Mouse (Mus musculus): ENCODE measurements around the gene Sun5.

Sun5 gene

DNA sequence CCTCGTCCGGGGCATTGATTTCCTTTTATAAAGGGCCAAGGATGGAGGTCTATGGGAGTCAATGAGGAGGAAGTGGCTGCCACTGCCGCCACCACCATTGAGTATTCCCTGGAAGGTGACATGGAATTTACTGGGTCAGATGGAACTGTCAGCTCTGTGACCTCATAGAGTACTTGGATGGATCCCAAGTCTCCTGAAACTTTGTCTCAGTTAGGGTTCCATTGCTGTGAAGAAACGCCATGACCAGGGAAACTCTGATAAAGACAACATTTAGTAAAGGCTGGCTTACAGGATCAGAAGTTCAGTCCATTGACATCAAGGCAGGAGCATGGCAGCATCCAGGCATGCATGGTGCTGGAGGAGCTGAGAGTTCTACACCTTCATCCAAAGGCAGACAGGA, at the start of gene Sun5:
Gene Sun5 (minus strand): TSS at position 101 of the 400 bp plus-strand sequence.
- in situ Hi-C loops (cut with MboI; ENCODE audit: low pct_unique_long_range_greater_than_20kb in 1 of 2, low sequenced_read_pairs in 2 of 2, unreplicated experiment in 1 of 2): no loop called here

DNA sequence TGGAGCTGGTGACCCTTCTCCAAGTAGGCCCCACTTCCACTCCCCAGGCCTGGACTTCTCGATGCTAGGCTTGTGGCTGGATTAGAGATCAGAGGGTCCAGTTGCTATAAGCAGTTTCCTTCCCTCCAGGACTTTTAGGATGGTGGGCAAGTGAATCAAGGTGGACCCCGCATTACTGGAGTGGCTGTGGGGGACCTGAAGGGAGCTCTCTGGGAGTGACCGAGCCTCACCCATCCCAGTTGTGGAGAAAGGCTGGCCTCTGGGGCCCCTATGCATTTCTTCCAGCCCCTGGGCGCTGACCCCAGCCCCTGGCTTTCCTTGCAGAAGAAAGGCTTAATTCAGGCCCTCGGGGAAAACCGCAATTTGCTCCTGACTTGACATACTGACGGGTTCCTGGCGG, 47.0 kb upstream of the Sun5 start, which contains the start of gene Bpifb3:
Gene Bpifb3 (plus strand): TSS at position 301 of the 400 bp plus-strand sequence.
- in situ Hi-C loops (cut with MboI; ENCODE audit: low pct_unique_long_range_greater_than_20kb in 1 of 2, low sequenced_read_pairs in 2 of 2, unreplicated experiment in 1 of 2): no loop called here

DNA sequence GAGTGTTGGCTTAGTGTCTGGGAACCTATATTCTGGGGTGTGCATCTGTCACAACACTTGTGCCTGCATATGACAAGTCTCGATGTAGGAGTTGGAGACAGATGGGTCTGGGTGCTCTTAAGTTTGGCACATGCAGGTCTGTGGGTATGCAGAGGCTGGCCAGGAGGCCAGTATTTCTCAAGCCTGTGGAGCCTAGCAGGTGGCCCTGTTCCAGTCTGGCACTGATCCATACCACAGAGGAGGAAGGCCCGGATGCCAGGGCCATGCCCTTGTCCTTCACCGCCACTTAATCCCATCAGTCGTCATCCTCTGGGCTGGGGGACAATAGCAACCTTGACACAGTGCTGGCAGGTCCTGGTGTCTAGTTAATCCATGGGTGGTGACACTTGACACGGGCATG, 43.3 kb upstream of the Sun5 start:
- in situ Hi-C loops (cut with MboI; ENCODE audit: low pct_unique_long_range_greater_than_20kb in 1 of 2, low sequenced_read_pairs in 2 of 2, unreplicated experiment in 1 of 2): no loop called here

DNA sequence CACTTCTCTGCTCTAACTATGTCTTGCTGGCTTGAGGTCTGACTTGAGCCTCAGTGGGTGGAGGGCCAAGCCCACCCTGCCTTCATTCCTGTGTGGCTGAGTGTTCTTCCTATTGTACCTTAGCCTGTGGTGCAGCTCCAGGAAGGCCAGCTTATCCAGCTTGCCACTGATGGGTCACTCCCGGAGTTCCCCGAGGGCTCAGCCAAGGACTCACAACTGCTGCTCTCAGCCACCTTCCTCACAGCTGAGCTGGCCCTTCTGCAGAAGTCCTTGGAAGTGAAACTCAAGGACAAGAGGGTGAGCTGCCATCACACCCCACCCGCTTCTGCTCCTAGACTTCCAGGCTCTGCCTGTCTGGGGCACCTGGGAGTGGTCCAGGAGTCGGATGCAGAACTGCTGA, 35.7 kb upstream of the Sun5 start:
- in situ Hi-C loops (cut with MboI; ENCODE audit: low pct_unique_long_range_greater_than_20kb in 1 of 2, low sequenced_read_pairs in 2 of 2, unreplicated experiment in 1 of 2): no loop called here

DNA sequence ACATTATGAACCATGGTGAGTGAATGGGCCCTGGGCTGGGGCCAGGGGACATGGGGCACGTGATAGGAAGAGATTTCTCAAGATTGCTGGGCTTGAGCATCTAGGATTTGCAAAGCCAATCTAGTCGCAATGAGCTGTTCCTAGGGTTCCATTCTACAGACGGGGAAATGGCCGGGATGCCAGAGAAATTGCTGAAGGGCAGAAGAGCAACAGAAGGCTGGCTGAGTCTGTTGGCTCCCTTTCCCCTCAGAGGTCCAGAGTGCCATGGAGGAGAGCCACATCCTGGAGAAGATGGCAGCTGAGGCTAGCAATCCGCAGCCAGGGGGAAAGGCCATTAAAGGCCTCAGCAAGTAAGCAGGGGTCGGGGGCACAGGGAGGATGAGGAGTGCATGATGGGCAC, 31.8 kb upstream of the Sun5 start:
- in situ Hi-C loops (cut with MboI; ENCODE audit: low pct_unique_long_range_greater_than_20kb in 1 of 2, low sequenced_read_pairs in 2 of 2, unreplicated experiment in 1 of 2): no loop called here

DNA sequence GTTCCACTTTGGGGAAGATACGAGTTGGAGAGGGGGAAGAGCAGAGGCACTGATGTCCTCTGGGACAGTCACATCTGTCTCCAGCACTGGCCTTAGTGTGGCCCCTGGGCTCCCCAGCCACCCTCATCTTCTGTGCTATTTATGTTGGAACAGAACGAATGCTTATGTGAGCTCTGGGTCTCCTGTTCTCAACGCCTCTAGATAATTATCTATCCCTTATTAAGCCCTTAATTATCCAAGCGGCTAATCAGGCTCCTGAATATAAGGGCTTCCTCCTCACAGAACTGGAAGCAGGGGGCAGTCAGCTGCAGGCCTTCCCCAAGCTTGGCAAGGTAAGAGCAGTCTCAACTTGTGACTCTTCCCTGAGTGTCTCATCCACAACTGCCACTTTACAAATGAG, 29.2 kb upstream of the Sun5 start, which contains the start of gene Bpifb6:
Gene Bpifb6 (plus strand): TSS at position 301 of the 400 bp plus-strand sequence.
- in situ Hi-C loops (cut with MboI; ENCODE audit: low pct_unique_long_range_greater_than_20kb in 1 of 2, low sequenced_read_pairs in 2 of 2, unreplicated experiment in 1 of 2): no loop called here

DNA sequence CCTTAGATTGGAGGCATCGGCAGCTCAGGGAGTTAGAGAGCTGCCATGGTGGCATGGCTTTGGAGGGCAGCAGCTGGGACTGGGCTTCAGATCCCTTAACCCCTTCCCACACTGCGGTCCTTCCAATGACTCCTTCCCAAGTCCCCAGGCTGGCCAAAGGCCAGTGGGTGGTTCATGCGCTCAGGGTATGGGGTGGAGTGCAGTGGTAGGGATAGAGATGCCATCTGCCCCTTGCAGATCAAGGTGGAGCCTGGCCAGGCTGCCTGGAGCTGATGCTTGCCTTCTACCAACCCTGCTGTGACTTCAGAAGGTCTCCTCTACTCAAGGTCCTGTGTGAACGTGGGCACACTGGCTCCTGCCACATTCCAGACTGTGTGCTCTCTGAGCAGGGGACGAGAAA, 28.2 kb upstream of the Sun5 start:
- in situ Hi-C loops (cut with MboI; ENCODE audit: low pct_unique_long_range_greater_than_20kb in 1 of 2, low sequenced_read_pairs in 2 of 2, unreplicated experiment in 1 of 2): no loop called here

DNA sequence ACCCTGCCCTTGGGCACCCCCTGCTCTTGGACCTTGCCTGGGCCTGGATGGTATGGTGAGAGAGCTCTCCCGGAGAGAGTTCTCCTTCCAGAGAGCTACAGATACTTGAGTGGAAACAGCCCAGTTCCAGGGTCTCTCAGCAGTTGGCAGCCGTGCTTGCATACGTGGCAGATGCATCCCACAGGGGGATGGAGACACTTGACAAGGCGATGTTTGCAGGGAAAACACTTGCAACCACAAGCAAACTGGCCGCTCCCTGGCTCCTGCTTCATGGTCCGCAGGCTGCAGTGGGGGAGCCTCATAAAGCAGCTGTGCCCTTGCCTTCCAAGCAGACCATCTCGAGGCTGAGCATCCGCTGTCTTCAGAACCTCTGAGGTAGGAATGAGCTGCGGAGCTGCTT, 3.9 kb upstream of the Sun5 start, which contains the start of gene Bpifb2:
Gene Bpifb2 (plus strand): TSS at position 301 of the 400 bp plus-strand sequence.
- in situ Hi-C loops (cut with MboI; ENCODE audit: low pct_unique_long_range_greater_than_20kb in 1 of 2, low sequenced_read_pairs in 2 of 2, unreplicated experiment in 1 of 2): no loop called here

DNA sequence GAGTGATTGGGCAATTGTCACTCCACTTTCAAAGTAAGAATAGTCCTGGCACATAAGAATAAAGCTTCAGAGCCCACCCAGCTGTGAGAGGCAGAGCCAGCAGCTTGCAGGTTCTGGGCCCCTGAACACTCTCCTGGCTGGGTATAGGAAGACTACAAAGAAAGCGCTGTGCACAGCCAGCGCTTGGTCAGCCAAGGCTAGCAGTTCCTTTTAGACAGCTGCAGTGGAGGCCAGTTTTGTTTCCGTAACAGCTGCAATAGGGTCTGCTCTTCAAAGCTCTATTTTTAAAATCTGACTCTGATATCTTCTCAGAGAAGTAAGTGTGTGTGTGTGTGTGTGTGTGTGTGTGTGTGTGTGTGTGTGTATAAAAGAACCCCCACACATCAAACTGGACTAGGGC, 8.9 kb downstream of the Sun5 start:
- in situ Hi-C loops (cut with MboI; ENCODE audit: low pct_unique_long_range_greater_than_20kb in 1 of 2, low sequenced_read_pairs in 2 of 2, unreplicated experiment in 1 of 2): no loop called here

DNA sequence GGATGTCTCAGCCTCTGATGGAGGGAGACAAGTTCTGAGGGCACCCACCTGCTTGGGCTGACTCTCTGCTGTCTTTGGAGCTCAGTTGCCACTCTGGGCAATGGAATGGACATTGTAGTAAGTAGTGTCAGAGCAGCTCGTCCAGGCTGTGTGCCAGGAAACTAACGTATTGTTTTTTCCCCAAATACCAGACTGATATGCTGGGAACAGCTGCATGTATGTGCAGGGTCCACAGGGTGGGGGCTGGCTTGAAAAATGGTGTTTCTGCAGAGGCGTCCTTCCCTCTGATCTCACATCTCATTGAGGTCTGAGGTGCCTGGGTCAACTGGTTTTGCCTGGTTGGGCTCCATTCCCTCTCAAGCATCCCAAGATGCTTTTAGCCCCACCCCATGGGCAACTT, 10.2 kb downstream of the Sun5 start:
- in situ Hi-C loops (cut with MboI; ENCODE audit: low pct_unique_long_range_greater_than_20kb in 1 of 2, low sequenced_read_pairs in 2 of 2, unreplicated experiment in 1 of 2): no loop called here

DNA sequence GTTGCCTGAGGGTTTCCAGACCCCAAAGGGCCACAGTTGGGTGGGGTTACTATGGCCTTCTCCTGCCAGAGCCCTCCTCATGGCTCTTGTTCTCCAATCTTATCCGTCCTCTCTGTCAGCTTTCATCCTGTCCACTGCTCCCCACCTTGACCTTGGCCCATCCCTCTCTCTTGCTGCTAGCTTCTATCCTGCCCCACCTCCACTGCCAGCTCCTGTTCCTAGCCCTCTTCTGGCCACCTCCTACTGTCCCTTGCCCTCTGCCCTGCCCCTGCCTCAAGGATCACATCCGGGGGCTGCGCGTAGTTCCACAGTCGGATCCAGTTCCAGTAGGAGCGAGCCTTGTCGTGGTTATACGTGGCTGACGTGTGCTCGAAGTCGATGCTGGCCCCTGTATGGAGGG, 10.6 kb downstream of the Sun5 start:
- in situ Hi-C loops (cut with MboI; ENCODE audit: low pct_unique_long_range_greater_than_20kb in 1 of 2, low sequenced_read_pairs in 2 of 2, unreplicated experiment in 1 of 2): no loop called here

DNA sequence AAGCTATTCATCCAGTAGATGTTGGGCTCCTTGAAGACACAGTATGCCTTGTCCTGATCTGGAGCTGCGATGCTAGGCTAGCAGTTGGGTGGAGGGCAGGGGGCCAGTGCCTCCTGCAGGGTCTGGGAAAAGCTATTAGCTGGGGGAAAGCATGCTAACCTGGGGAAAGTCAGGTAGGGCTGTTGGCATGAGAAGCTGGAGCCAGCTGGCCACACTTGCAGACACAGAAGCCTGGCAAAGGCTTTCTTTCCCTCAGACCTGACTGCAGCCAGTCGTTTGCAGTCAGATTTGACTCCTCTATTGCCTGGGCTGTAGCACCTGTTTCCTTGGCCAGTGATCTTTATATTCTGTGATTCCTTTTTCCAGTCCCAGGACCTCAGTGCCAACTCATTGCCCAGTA, 11.3 kb downstream of the Sun5 start:
- in situ Hi-C loops (cut with MboI; ENCODE audit: low pct_unique_long_range_greater_than_20kb in 1 of 2, low sequenced_read_pairs in 2 of 2, unreplicated experiment in 1 of 2): no loop called here

DNA sequence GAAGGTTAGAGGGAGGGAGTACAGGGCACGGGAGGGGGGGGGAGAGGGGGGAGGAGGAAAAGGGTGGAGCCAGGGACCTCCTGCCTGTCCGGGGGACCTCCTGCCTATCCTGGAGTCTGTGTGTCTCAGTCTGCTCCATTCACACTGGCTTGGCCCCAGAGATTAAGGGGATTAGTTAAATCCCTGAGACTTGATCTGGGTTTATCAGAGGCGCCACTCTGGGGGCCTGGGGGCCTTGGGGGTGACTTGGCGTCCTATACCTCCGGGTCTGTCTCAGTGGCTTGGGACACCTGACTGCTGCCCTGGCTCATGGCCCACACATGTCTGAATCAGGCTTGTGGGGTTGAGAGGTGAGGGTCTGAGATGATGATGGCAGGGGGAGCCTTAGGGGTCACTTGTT, 17.3 kb downstream of the Sun5 start:
- in situ Hi-C loops (cut with MboI; ENCODE audit: low pct_unique_long_range_greater_than_20kb in 1 of 2, low sequenced_read_pairs in 2 of 2, unreplicated experiment in 1 of 2): no loop called here

DNA sequence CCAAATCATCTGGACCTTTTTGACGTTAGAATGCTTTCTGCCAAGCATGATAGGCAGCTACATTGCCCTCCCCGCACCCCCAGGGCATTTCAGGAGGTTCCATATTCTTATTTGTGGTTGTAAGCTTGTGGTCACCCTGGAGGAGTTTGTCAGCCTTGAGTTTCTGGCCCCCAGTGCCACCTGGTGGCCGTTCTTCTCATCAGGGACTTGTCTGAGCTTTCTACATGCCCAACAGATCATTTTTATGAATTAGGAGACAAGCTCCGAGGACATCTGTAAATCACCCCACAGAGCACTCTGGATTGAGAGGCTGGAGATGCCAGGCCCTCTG, 19.9 kb downstream of the Sun5 start:
- in situ Hi-C loops (cut with MboI; ENCODE audit: low pct_unique_long_range_greater_than_20kb in 1 of 2, low sequenced_read_pairs in 2 of 2, unreplicated experiment in 1 of 2): no loop called here

DNA sequence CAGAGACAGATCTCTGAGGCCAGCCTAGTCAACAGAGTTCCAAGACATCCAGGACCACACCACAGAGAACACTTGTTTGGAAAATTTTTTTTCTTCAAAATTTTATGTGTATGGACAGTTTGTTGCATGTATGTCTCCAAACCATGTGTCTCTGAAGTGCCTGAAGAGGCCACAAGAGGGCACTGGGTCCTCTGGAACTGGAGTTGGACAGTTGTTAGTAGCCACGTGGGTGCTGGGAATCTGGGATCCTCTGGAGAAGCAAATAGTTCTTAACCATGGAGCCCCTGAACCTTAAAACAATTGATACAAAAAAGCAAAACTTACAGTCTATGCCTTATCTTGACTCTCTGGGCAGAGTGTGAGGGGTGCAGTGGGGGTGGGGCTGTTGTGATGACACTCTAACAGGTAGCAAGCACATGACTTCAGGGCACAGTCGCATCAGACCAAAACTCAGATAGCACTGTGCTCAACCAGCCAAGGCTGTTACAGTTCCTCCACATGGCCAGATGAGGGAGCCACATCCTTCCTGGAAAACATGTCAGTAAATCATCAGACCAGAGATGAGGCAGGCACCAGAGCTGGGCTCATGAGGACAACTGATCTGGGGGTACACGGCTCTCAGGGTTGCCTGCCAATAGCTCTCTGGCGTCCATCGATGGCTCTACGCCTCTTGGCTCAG, 20.4 kb downstream of the Sun5 start:
- in situ Hi-C loops (cut with MboI; ENCODE audit: low pct_unique_long_range_greater_than_20kb in 1 of 2, low sequenced_read_pairs in 2 of 2, unreplicated experiment in 1 of 2): no loop called here

DNA sequence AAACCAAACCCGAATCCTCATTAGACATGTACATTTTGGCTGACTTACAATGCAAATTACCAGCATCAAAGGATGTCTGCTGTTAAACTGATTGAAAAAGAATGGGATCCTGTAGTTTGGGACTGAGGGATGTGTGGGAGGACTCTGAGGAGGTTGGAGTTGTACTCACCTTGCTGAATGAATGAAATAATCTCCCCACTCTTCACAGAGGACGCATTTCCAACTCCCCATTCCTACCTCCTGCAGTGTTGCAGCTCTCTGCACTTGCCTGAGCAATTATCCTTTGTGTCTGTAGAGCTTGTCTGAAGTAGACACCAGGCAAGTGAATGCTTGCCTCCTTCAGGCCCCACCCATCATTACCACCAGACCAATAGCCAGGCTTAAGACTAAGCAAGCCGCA, 22.5 kb downstream of the Sun5 start:
- in situ Hi-C loops (cut with MboI; ENCODE audit: low pct_unique_long_range_greater_than_20kb in 1 of 2, low sequenced_read_pairs in 2 of 2, unreplicated experiment in 1 of 2): no loop called here

DNA sequence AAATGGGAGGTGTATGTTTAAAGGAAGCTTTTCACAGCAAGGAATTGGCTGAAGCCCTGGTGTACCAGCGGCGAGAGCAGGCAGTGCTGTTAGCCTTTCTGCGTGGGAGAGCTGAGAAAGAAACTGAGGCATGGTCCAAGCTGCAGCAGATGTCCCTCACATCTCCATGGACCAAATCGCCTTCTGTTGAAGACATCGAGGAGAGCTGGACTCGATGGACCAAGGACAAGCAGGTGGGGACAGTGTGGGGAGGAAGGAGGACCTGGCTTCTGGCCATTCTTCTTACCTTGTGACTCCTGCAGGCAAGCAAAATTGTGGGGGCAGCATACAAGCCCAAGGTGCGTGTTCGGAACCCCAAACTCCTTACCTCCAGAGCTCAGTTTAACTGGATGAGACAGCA, 28.0 kb downstream of the Sun5 start:
- in situ Hi-C loops (cut with MboI; ENCODE audit: low pct_unique_long_range_greater_than_20kb in 1 of 2, low sequenced_read_pairs in 2 of 2, unreplicated experiment in 1 of 2): no loop called here

DNA sequence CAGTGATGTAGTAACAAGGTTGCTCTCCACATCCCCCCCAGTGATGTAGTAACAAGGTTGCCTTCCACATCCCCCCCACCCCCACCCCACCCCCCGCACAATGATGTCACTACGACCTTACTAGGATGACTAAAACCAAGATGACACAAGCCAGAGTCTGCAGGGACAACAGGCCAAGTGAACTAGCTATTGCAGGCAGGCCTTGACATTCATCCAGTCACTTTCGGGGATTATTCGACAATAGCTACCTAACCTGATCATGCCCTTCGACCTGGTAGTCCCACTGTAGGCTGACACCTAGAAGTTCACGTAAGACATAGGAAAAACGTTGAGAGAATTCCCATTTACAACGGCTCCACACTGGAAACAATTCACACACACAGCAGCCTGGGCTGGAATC, 37.6 kb downstream of the Sun5 start:
- in situ Hi-C loops (cut with MboI; ENCODE audit: low pct_unique_long_range_greater_than_20kb in 1 of 2, low sequenced_read_pairs in 2 of 2, unreplicated experiment in 1 of 2): no loop called here

DNA sequence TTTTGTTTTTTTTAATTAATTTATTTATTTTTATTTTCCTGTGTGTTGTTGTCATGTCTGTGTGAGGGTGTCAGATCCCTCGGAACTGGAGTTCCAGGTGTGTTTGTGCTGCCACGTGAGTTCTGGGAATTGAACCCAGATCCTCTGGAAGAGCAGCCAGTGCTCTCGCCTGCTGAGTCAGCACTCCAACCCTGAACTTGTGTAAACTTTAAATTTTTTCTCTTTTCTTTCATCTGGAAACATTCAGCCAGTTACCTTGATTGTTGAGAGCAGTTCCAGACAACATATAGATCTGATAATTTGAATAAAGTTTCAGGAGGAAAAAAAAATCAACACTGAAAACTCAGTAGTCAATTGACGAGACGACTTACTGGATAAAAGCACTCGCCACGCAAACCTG, 42.2 kb downstream of the Sun5 start:
- in situ Hi-C loops (cut with MboI; ENCODE audit: low pct_unique_long_range_greater_than_20kb in 1 of 2, low sequenced_read_pairs in 2 of 2, unreplicated experiment in 1 of 2): no loop called here

DNA sequence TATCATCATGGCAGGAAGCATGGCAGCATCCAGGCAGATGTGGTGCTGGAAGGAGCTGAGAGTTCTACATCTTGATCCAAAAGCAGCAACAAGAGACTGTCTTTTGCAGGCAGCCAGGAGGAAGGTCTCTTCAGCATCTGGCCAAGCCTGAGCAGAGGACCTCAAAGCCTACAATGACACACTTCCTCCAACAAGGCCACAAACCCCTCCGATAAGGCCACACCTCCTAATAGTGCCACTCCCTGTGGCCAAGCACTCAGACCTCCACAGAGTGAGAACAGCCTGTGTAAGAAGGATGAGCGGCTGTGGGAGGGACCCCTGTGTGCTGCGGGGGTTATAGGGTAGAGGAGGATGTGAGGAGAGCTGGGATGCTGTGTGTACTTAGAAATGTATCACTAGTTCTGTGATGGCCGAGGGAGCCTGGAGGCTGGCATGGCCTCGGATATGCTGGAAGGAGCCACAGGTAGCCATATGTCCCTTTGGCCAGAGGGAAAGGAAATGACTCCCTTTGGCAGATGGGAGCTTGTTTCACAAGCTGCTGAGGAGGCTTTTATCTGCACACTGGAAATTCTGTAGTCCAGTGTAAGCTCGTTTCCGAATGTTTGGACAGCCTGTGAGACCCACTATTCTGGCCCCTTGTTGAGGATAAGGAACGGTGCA, 43.6 kb downstream of the Sun5 start:
- in situ Hi-C loops (cut with MboI; ENCODE audit: low pct_unique_long_range_greater_than_20kb in 1 of 2, low sequenced_read_pairs in 2 of 2, unreplicated experiment in 1 of 2): no loop called here

Data from mouse embryonic stem cell (cell line).